Mouse (Mus musculus): ENCODE measurements at regions not wholly inside any gene's neighbourhood (a gene's known extent, or its start where the extent isn't known, plus 50 kb on each side); places are given as distances from the start of the nearest gene placed in this dataset.

DNA sequence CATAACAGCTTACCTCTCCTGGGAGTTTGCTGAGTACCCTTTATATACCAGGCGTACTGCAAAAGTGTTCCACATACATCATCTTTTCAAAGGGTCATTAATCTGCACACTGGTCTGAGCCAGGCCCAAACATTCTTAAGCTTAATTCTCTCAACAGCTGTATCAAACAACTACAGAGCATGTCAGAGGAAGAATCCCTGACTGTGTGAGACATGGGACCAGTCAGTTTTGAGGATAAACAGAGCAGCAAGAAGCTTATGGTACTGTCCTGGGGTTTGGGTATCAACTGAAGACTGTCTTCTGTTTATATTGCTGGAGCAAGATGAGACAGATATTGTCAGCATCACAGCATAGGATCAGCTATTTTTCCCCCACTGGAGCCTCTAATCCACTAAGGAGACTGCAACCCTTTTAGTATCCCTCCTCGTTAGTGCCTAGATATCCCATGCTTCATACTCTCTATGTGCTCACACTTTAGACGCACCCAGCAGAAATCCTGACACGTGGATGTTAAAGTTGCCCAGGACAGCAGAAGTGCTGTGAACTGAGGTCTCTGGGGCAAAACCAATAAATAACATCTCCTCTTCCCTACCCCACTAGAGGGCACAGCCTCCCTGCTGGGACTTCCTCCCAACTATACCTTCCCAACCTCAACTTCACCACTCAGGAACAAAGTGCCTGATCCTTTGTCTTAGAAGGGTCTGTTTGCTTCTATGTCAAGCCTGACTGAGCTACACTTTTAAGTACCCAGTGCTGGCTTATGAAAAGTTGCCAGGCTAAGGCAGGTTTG is 271.6 kb downstream of the Gm826 start:
- DNase-seq: no peak

DNA sequence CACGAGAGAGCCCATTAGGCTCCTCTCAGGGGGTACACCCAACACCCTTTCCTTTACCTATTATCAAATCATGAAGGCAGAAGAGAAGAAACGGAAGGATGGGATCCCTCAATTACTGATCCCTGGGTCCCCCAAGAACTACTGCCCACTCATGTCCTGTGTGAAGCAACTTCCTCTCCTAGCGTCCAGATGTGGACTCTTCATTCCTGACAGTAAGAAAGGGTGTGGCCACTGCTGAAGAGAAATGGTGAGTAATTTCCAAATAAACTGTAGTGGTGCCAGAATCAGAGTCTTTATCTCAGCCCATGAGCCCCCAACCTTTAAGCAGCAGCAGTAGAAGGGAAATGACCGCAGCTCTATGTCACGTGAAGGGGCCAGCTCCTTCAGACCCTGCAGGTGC is 273.9 kb downstream of the Gm826 start:
- no peak for DNase-seq

DNA sequence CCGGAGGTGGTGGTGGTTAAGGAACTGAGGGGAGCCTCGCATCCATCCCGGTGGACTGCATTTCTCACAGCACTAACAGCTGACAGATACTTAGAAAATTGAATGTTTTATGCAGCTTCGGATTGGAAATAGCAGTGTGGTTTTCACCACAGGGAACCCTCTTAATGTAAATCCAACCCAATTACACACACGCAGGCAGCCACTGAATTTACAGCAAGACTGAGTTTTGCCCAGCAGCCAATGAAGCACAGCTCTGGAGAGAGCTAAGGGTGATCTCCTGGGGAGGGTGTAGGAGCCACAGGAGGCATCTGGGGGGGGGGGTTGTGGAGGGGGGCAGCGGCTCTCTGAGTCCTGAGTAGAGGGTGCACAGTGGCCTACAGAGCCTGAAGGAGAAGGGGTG is 276.8 kb downstream of the Gm826 start:
- no peak for DNase-seq

DNA sequence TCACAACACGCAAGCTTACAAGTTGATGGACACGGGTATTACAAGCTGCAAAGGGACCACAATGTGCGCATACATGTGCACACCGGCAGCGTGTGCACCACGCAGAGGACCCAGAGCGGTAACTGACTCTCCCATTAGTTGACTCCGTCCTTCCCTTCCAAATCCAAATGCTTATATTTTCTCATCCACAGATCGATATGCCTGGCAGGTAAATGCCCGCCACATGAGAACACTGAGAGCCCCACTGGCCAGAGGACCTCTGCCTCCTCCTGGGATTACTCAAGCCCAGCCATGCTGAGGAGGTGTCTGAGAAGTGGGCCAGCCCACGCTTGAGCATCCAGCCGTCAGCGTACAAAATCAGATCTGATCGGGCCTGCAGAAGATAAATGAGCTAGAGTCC is 279.6 kb downstream of the Gm826 start:
- DNase-seq: no peak

DNA sequence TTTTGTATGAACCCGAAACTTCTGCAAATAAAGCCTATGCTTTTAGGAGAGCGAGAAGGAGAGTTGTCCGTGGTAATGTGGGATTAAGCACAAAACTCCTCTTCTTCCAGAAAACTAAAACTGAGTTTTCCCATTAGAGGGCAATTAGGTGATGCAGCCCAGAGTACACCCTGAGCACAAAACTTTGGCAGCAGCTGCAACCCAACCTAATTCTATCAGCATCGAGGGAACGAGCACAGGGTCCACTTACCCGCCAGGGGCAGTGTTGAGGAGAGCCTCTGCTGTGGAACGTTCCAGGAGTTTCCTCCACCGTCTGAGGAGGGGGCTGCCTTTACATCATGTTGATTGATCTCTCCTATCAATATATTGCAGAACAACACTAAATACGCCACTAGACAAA is 285.7 kb downstream of the Gm826 start:
- DNase-seq: no peak

DNA sequence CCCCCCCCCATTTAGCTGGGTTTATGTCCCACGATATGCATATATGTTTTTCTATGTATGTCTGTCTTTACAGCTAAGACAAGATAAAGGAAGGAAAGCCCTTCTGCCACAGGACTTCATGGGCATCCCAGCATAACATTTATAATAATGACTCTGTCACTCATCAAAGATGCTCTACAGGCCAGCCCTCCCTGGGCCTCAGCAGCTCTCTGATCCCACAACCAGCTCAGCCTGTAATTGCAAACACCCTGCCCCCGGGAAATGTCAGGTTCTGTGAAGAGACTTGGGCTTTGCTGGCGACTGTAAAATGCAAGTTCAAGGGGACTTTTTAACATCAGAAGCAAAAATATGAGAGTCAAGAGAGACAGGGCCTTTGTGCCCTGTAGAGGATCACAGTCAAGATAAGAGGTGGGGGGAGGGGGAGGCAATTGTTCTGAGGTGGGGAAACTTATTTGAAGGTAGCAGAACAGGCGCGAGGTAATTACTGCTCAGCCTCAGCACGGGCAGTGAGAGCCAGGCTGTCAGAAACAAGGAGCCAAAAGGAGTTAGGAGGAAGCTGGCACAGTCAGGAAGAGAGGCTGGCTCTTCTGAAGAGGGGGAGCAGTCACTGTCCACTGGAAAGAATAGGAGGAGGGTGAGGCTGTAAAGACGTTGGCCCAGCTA is 286.9 kb downstream of the Gm826 start:
- no peak for DNase-seq

DNA sequence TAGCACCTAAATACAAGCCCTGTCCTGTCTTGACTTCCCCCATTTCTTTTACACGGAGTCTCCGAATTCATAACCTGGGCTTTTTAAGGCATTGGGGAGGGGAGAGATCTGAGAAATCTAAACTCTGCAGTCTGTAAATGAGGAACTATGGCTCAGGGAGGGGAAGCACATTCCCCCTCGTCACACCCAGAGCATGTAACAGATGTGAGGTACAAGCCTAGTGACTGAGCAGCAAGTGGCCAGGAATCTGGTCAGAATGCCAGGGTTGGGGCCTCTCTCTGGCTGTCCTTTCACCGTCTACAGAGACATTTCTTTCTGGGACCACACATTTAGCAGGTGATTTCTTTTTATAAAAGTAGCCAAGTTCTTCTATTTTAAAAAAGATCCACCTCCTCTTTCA is 289.4 kb downstream of the Gm826 start:
- DNase-seq: no peak

DNA sequence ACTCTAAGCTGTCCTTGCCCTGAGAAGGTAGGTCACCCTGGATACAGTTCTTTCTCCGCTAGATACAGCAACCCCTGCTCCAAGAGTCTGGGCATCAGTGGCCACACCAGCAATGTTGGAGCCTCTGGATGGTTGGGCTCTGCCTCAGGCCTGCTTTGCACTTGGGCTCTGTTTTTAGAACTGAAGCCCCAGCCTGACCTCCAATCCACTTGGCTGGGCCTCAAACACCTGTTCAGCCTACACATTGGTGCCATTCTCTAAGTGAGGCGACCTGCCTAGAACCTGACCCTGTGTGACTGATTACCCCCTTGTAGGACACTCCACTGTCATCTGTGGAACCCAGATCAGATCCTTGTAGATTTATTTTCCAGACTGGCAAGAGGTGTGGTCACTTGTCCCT is 289.8 kb downstream of the Gm826 start:
- DNase-seq: no peak

DNA sequence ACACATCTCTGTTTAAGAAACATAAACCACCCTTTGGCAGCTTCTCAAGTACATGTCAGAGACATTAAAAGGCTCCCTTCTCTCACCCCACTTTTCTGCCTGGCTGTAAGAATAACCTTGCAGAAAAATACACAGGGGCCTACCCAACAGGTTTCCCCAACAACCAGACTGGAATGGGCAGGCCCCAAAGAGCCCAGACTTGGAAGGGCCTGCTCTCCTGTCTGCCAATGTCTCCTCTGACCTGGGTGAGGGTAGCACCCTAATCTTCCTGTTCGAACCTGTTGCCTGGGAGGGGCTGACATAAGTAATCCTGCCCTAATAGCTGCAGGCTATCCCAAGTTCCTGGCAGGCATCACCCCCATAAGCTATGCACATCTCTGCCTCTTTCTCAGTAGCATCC is 304.5 kb downstream of the Gm826 start:
- DNase-seq: no peak

DNA sequence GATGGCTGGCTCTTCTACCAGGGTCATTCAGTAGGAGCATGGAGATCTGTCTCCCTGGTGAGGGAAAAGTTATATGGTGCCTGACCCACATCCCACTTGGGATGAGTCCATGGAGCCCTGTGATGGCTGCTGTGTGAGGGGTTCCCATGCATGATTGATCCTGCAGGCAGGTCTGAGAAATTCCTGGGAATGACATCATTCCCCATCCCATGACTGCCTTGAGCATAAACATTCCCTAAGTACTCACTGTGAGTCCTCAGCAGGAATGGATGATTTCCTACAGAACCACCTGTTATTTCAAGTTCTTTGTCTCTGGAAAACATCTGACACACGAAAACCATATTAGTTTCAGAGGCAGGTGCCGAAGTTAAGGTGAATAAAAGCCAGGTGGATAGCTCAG is 305.5 kb downstream of the Gm826 start:
- DNase-seq: no peak

DNA sequence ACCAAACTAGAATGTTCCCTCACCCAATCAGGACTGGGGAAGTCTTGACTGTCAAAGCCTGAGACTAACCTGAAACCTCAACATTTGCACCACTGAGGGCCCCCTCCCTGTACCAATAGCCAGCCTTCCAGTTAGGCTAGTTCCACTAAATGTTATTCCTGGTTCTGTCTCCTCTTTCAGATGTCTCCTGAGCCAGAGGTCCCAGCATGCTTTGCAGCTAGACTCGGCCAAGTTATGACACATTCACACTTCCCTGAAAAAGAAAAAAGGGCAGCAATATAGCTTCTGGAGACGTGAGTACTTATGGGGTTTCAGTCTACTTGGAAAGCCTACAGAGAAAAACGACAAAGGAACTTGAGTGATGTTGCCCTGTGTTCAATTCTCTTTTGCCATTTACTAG is 308.1 kb downstream of the Gm826 start:
- no peak for DNase-seq

DNA sequence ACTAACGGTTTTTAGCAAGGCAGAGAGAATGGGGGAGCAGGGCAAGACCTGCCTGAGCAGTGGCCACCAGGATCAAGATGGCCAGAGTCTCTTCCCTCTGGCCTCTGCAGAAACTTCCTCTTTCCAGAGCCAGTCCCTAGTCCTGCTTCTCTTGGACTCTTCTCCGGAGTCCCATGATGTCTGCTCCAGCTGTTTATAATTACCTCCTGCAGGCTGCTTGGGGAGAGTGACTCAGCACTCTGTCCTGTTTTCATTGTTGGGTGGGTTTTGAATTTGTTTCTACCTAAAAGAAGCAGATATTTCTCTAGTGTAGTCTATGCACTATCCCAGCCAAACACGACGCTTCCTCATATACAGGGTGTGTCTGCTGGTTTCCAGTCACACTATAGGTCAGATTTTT is 312.4 kb downstream of the Gm826 start:
- DNase-seq: no peak

DNA sequence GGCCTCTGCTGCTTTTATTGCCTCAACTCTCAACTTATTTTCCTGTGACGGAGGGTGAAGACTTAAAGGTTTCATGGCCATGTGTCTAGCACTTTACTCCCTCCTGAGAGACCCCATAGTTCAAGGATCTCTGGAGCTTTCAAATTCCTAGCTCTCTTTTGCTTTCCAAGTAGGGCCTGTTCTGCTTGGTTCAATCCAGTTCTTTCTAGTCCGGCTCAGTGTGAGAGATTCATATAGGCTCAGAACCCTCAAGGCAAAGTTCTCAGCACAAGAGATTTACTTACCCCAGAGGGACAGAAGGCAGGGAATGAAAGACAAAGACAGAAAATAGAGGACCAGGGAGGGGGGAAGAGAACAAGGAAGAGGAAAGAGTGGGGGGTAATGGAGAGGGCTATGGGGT is 313.1 kb downstream of the Gm826 start:
- no peak for DNase-seq

DNA sequence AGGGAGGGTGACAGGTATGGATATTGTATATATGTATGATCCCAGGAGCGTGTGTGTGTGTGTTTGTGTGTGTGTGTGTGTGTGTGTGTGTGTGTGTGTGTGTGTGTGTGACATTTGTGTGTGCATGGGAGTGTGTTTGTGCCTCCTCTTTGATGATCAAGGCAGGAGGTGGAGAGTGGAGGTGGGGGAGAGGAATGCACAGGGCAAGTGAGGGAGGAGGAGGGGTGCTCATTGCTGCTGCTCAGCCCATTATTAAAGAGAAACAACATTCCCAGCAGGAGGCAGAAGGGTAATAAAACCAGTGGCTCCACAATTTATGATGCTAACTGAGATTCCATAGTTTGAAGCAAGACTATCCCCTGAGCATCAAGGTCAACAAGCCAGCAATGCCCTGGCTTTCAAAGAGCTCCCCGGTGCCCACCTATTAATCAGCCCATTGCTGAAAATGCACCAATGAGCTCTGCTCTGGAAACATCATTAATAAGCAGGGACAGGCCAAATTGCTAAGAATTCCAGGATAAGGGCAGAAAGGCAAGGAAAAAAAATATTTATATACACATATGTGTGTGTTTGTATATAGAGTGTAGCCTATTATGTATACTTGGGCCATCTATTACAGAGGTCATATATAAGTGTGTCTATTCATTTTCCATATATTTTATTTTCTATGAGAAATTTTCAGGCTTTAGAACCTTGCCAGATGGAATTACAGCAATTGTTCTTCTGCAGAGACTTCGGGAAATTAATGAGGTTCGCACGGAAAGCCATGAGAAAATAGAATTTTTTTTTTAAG is 316.7 kb downstream of the Gm826 start:
- no peak for DNase-seq

DNA sequence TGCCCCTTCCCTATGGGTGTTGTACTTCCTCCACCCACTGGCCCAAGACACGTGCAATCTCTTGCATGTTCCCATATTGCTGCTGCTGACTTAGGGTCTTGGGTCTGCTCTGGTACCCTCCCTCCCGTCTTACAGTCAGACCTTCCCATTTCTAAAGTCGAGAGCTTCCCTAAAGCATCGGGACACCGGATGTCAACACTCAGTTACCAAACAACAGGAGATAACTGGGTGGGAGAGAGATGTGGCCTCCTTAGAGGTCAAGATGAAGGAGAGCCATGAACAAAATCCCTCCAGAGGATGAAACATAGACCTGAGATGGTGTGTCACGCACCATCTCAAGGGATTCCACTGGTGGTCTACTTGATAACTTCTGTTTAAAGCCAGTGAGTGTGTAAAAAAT is 322.5 kb downstream of the Gm826 start:
- DNase-seq: no peak

DNA sequence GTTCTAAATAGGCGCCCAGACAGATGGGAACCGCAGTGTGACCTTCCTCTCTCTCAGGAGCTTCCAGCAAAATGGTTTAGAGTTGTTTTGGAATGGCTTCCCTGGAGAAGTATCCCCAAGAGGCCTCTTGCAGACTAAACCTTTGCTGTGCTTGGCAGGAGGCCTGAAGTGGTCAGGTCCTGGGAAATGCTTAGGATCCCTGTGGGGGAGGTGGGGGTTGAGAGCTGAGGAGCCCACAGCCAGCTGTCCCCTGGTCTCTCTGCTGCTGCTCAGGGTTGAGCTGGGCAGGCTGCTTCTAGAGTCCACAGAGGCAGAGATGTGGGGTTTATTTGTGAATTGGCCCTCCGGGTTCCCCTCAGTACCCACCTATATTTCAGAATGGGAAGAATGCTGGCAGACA is 331.3 kb downstream of the Gm826 start:
- no peak for DNase-seq

DNA sequence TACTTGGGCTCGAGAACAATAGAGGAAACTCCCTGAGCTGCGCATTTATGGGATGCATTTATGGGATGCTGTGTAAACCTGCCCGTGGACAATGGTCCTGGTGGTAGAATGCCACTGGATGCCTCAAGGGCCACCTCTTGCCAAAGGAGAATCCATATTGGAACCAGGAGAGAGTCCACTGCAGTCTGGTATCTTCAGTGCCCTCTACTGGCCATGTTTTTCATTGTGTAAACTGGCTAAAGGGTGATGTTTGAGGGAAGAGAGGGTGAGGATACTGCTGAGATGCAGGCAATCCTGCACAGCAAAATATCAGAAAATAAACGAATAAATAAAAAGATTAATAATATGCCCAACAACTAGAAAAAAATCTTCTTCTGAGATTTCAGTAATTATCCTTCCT is 333.5 kb downstream of the Gm826 start:
- DNase-seq: no peak

DNA sequence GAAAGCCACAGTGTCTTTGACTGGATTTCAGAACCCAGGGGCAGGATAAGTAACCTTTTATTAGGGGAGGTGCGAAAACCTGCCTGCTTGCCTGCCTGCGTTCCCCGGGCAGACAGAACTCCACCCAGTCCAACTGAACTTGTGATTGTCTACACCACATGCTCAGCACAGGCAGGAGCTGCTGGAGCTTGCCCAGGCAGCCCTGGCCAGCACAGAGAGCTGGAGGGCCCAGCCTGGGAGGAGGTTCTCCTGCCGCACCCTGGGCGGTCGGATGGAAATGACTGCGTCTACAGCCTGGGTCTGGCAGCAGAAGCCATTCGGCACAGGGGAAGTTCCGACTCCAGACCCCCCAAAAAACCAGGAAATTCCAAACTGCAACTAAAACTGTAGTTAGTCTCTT is 336.6 kb downstream of the Gm826 start:
- no peak for DNase-seq

DNA sequence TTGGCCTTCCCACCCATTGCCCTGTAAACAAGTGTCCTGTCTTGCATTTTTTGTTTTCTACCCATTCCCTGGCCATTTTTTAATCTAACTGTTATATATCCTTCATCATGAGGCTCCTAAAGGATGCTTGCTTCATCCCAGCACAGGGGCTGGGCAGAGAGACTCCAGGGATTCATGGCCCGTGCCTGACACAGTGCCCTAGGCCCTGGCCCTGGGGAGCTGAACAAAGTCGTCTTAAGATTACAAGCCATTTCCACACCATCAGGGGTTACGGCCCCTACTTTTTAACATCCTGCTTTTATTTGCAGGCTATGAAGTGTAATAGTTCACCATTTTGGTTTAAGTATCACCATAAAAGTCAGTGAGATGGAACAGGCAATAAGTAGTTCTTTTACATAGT is 339.5 kb downstream of the Gm826 start:
- no peak for DNase-seq

DNA sequence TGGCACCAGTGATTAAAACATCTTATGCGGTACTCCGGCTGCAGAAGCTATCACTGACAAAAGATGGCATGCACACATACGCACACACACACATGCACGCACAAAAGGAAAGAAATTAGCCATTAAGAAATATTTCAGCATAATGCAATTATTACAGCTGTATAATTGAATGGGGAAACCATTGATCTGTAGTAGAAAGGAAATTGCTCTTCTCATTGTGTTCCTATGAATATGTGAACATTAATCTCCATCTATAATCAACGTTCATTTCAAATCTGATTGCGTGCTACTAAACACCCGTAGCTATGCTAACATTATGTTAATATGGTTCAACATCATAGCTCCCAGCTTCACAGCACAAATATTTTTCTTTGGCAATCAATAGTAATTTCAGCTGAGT is 347.2 kb downstream of the Gm826 start:
- no peak for DNase-seq

DNA sequence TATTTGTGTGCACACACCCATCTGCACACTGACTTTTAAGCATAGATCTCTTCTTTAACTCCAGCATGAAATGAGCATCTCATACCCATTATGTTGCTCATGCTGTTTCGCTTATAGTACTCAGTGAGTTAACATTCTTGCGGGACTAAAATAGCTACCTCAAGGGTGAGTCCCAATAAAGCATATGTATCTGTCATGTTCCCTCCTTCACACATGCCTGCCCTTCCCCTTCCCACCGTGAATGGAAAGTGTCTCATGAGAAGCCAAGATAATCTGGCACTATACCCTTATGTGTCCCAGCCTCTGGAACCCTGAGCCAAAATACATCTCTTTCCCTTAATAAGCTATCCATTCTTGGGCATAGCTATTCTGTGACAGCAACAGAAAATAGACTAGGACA is 352.3 kb downstream of the Gm826 start:
- no peak for DNase-seq

DNA sequence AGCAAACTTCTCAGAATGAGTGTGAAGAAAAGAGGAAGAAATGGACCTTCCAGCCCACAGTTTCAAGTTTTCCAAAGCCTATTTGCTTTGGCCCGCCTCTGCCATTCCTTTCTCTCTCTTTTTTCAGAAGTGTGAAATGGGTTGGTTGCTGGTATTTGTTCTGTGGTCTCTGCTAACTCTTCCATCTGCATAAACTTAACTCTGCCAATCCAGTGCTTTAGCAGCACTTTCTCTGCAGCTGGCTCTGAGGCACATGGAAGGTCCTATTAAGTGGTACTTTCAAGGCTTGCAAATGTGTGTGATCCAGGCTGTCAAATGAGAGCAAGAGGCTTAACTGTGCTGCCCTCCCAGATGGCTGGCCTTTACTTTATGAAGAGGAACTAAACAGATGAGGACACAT is 383.6 kb downstream of the Gm826 start:
- DNase-seq: no peak

DNA sequence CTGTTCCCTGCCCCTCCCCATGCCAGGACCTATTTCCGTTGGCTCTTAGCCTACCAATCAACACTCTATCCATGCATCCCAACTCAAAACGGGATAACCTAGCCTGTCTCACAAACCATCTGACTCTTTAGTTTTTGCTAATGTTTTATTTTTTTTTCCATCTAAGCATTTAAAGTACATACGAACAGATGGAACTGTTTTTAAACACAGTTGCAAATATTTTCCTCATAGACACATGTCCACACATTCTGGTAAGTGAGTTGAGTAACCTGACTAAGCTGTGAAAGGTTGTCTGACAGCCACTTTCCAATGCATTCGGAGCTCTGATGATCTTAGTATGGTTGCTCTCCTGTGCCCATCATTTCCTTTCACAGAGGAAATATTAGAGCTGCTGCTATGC is 384.9 kb downstream of the Gm826 start:
- no peak for DNase-seq

DNA sequence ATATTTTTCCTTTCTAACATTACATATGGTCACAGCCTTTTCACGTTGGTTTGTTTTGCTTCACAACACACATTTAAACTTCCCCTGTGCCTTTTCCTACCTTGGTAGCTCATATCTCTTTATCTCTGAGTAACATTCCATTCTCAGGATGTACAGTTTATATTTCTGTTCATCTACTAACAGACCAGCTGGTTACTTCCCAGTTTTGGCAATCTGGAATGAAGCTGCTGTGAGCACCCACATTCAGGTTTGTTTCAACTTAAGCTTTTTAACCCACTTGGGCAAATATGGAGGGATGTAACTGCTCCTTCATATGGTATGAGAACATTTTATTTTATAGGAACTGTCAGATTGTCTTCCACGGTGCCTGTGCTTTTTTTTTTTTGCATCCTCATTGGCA is 403.2 kb downstream of the Gm826 start:
- DNase-seq: no peak

All from adrenal gland, adult 8-10 months (tissue).